Mouse (Mus musculus) G1E-ER4 (cell line): ENCODE data around the gene Trp53i11. TPM values are rescaled to one million over a fixed set of nuclear protein-coding genes. Genes with fewer than 3 reads are reported as not detected.

Experiments
- GATA1 ChIP-seq: IDR thresholded peaks from one replicate; pipeline ENCODE4 v1.8.0; 2012; ENCODE audit warnings: low read length, inconsistent platforms
- polyA plus RNA-seq: library from polyadenylated mRNA; stranded (reverse); fragments of >175 nt; gene quantifications from 2 replicates; pipeline ENCODE4 v1.2.3, GENCODE M21; 2012

Gene Trp53i11
- polyA plus RNA-seq, 1 experiment = not detected

- TF ChIP-seq GATA1 = no peak
Observed at GRCm38 (mm10) chr2:93204571-93204970, 17.2 kb downstream of the Trp53i11 start.

GRCm38 (mm10) chr2:93206126-93206525 is 18.8 kb downstream of the Trp53i11 start:
- TF ChIP-seq GATA1 = no peak

GRCm38 (mm10) chr2:93212386-93212785 is 25.0 kb downstream of the Trp53i11 start:
- no peak for TF ChIP-seq GATA1

GRCm38 (mm10) chr2:93212865-93213264 is 25.5 kb downstream of the Trp53i11 start:
- TF ChIP-seq GATA1 = no peak

- no peak for TF ChIP-seq GATA1
Observed at GRCm38 (mm10) chr2:93214192-93214591, 26.8 kb downstream of the Trp53i11 start.

GRCm38 (mm10) chr2:93215790-93216189 is 28.4 kb downstream of the Trp53i11 start:
- TF ChIP-seq GATA1 = no peak

GRCm38 (mm10) chr2:93217015-93217414 is 29.7 kb downstream of the Trp53i11 start:
- no peak for TF ChIP-seq GATA1

GRCm38 (mm10) chr2:93218353-93218990 is 31.1 kb downstream of the Trp53i11 start:
- TF ChIP-seq GATA1 = no peak

GRCm38 (mm10) chr2:93219576-93219975 is 32.2 kb downstream of the Trp53i11 start:
- TF ChIP-seq GATA1 = no peak

GRCm38 (mm10) chr2:93220447-93220846 is 33.1 kb downstream of the Trp53i11 start:
- TF ChIP-seq GATA1 = no peak

GRCm38 (mm10) chr2:93223463-93223862 is 36.1 kb downstream of the Trp53i11 start:
- no peak for TF ChIP-seq GATA1

- no peak for TF ChIP-seq GATA1
Observed at GRCm38 (mm10) chr2:93226606-93227595, 39.6 kb downstream of the Trp53i11 start.

- TF ChIP-seq GATA1 = no peak
Observed at GRCm38 (mm10) chr2:93227713-93228479, 40.5 kb downstream of the Trp53i11 start.

GRCm38 (mm10) chr2:93228480-93228824 is 41.1 kb downstream of the Trp53i11 start:
- no peak for TF ChIP-seq GATA1

GRCm38 (mm10) chr2:93232141-93232540 is 44.8 kb downstream of the Trp53i11 start:
- no peak for TF ChIP-seq GATA1

- TF ChIP-seq GATA1 = no peak
Observed at GRCm38 (mm10) chr2:93237055-93237454, 49.7 kb downstream of the Trp53i11 start.
